Mouse (Mus musculus): ENCODE results near the gene Esm1. TPM values are rescaled to one million over a fixed set of nuclear protein-coding genes. Genes with fewer than 3 reads are reported as not detected.
A peak's percentile ranks its signal among the peaks of the same experiment; 100 is the strongest.

Gene Esm1
- polyA plus RNA-seq, 1 experiment from 2014 or later, result 2.5 TPM

DNA sequence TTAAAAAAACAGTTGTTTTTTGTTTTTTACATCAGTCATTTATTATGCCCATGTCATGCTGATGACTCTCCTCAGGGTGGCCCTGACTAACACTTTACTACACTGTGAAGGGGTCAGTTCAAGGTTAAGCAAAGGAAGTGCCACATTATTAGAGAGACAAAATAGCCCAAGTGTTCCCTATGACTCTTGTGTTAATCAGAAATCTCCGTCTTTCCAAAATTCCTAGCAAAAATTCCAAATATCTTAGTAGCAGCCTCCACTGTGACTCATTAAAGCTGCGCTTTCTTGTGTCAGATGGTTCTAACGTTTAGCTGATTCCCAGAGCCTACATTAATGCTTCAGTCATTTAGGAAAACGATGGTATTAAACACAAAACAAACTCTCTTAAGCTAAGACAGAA is 7.3 kb upstream of the Esm1 start:
- Histone ChIP-seq H3K9me3 (no peaks in the 10 kb centered on the region), H3K36me3 (replicated peaks) (no peaks in the 10 kb centered on the region), H3K4me2 (no peak overlapping the region), H3K4me3 (replicated peaks) (no peak overlapping the region), H3K27me3 (no peaks in the 10 kb centered on the region), H3K27ac (no peak overlapping the region), H3K9ac (no peak overlapping the region), H3K4me1 (peaks cover 1% of the 10 kb centered on the region; the same call in 1 of the 2 replicates)
- WGBS, result 72% methylated on average over 4 of the region's 4 CpGs
- ATAC-seq (ENCODE audit: low FRiP score), result no peak

DNA sequence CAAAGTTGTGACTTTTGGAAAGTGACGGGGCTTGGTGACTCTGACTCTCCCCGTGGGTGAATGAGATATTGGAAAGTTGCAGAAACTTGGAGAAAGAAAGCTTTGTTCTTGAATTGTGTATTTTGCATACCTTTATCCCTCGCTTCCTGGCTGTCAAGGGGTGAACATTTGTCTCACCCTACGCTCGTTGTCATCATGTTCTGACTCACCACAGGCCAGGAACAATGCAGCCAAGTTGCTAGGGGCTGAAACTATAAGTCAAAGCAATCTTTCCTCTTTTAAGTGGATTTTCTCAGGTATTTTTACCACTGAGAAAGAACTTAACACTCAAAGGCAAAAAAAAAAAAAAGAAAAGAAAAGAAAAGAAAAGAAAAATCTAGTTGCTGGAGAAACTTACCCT is 6.3 kb upstream of the Esm1 start:
- Histone ChIP-seq H3K9me3 (no peaks in the 10 kb centered on the region), H3K27ac (no peak overlapping the region), H3K4me1 (no peaks in the 10 kb centered on the region), H3K9ac (no peak overlapping the region), H3K27me3 (no peaks in the 10 kb centered on the region), H3K4me2 (no peak overlapping the region), H3K36me3 (replicated peaks) (no peaks in the 10 kb centered on the region), H3K4me3 (replicated peaks) (no peak overlapping the region)
- ATAC-seq (ENCODE audit: low FRiP score), result no peak
- 73% methylated on average over 5 of the region's 5 CpGs for WGBS

DNA sequence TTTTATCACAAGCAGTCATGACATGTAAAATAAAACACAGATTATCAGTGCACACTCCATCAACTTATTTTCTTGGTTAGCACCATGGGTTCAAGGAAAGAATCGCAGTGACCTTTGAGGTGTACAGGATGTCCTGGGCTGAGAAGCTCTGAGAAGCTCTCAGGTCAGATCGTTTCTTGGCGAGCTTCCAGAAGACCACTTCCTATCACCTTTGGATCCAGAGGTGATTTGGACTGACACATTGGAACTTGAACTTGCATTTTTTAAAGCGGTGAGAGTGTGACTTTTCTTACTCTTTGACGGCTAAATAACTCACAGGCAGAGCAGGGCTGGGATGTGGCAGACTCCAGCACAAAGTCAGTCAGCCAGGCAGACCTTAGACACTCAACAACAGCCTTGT is 4.1 kb upstream of the Esm1 start:
- no peak overlapping the region for H3K9ac ChIP-seq
- no peak for ATAC-seq (ENCODE audit: low FRiP score)
- no peak overlapping the region for H3K4me3 ChIP-seq (replicated peaks)
- H3K27me3 ChIP-seq, result 0 out of 2 replicates have a peak, but pooled peaks cover 8% of the 10 kb centered on the region
- no peaks in the 10 kb centered on the region for H3K9me3 ChIP-seq
- 91% methylated on average over 5 of the region's 5 CpGs for WGBS
- no peaks in the 10 kb centered on the region for H3K4me1 ChIP-seq
- no peak overlapping the region for H3K4me2 ChIP-seq
- H3K27ac ChIP-seq, result no peak overlapping the region
- H3K36me3 ChIP-seq (replicated peaks), result no peaks in the 10 kb centered on the region

DNA sequence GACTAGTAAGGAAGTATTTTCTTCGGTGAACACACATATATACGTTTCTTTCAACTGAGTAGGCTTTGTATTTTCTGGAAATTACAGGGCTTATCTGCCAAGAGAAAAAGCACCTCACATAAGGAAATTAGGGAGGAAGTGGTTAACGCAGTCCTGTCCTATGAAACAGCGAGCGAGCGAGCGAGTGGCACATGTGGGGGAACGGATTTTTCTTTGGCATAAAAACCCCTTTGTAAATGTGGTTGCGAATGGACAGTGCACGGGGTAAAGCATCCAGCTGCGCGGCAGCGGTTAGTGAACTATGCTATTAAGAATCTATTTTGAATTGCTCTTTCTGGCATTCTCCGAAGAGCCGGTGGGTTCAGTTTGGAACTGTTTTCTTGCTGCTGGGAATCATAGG is 1.9 kb downstream of the Esm1 start:
- 67% methylated on average over 15 of the region's 15 CpGs for WGBS

DNA sequence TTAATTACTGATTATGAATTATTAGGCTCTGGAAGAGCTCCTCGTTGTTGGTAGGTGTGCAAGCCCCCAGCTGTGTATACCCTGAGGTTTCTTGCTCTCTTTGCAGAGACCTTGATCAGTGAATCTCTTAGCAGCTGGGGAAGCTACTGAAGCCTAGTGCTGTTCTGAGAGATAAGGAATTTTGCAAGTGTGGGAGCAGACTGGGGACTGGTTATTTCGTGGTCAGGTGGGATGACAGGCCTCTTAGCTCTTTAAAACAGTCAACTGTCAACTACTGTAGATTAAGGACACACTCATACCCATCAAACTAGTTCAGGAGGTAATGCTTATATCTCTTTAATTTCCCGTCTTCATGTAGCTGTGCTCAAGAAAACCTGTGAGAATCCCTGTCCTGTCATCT is 2.9 kb downstream of the Esm1 start:
- 77% methylated on average over 3 of the region's 3 CpGs for WGBS
- H3K9me3 ChIP-seq, result no peaks in the 10 kb centered on the region
- ATAC-seq (ENCODE audit: low FRiP score), result no peak

More for the DNA sequence above, 1.9 kb downstream of the Esm1 start:
- Histone ChIP-seq H3K36me3 (replicated peaks) (no peaks in the 10 kb centered on the region), H3K4me1 (no peaks in the 10 kb centered on the region), H3K4me2 (no peak overlapping the region), H3K27me3 (0 out of 2 replicates have a peak, but pooled peaks cover 8% of the 10 kb centered on the region), H3K27ac (no peak overlapping the region), H3K9ac (no peak overlapping the region), H3K4me3 (replicated peaks) (no peak overlapping the region), H3K9me3 (no peaks in the 10 kb centered on the region)
- ATAC-seq (ENCODE audit: low FRiP score), result no peak

DNA sequence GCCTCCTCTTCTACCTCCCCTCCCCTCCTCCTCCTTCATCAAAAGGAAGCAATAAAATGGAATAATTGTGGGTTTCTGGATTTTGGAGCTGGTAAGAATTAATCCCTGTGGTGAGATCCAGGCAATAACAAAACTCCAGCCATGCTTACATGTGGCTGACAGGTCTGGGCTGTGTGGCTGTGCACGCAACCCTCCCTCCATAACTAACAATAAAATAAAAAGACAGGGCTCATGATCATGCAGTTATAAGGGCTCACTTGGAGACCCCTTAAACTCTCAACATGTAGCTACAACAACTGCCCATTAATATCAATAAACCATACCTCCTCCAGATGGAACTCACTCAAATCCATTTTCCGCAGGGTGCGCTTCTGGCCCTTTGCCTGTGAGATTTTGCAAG is 4.4 kb downstream of the Esm1 start:
- Histone ChIP-seq H3K9me3 (no peaks in the 10 kb centered on the region), H3K4me3 (replicated peaks) (no peak overlapping the region), H3K36me3 (replicated peaks) (no peaks in the 10 kb centered on the region), H3K4me1 (no peaks in the 10 kb centered on the region), H3K27me3 (0 out of 2 replicates have a peak, but pooled peaks cover 8% of the 10 kb centered on the region), H3K4me2 (no peak overlapping the region), H3K27ac (no peak overlapping the region), H3K9ac (no peak overlapping the region)
- no peak for ATAC-seq (ENCODE audit: low FRiP score)
- WGBS, result 94% methylated on average over 3 of the region's 3 CpGs

More for the DNA sequence above, 2.9 kb downstream of the Esm1 start:
- Histone ChIP-seq H3K36me3 (replicated peaks) (no peaks in the 10 kb centered on the region), H3K4me1 (no peaks in the 10 kb centered on the region), H3K9ac (no peak overlapping the region), H3K27me3 (0 out of 2 replicates have a peak, but pooled peaks cover 8% of the 10 kb centered on the region), H3K27ac (no peak overlapping the region), H3K4me3 (replicated peaks) (no peak overlapping the region), H3K4me2 (no peak overlapping the region)

DNA sequence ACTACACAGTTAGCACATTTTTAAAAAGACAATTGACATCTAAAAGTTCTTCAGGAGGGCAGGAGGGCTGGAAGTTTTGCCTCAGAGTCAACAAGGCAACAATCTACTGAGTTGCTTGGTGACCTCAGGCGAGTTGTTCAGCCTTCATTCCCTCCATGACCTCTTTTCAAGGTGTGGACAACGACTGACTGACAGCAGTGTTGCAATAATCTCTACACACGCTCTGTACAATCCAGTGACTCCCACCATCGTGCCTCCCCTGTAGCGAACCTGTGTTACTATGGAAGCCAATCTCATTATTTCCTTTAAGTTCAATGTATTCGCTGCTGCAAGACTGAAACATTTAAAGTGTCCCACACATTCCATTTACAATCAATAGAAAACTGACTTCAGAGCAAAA is 12.4 kb downstream of the Esm1 start:
- no peak for ATAC-seq (ENCODE audit: low FRiP score)
- H3K4me2 ChIP-seq, result no peak overlapping the region
- no peak overlapping the region for H3K4me3 ChIP-seq (replicated peaks)
- H3K9me3 ChIP-seq, result no peaks in the 10 kb centered on the region
- no peaks in the 10 kb centered on the region for H3K27me3 ChIP-seq
- 60% methylated on average over 6 of the region's 6 CpGs for WGBS
- no peaks in the 10 kb centered on the region for H3K36me3 ChIP-seq (replicated peaks)
- H3K9ac ChIP-seq, result no peak overlapping the region
- no peak overlapping the region for H3K27ac ChIP-seq
- H3K4me1 ChIP-seq, result 0 out of 2 replicates have a peak, but pooled peaks cover 8% of the 10 kb centered on the region

DNA sequence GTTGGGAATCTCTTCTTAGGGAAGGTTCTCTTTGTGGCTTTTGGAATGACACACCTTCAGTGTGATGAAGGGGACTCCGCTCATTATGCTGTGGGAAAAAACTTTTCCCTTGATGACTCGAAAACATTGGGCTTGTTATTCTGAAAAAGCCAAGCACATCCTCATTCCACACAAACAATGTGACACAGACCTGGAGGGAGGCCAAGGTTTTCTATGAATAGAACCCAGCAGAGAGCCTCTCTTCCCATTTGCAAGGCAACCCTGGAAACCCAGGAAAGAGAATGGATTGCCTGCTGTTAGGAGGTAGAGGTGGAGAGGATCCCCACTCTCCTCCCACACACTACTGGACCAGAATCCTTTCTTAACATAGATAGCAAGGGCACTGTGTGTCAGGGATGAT is 14.6 kb downstream of the Esm1 start:
- peak; percentile 49; the same call in 1 of the 2 replicates for ATAC-seq (ENCODE audit: low FRiP score)

DNA sequence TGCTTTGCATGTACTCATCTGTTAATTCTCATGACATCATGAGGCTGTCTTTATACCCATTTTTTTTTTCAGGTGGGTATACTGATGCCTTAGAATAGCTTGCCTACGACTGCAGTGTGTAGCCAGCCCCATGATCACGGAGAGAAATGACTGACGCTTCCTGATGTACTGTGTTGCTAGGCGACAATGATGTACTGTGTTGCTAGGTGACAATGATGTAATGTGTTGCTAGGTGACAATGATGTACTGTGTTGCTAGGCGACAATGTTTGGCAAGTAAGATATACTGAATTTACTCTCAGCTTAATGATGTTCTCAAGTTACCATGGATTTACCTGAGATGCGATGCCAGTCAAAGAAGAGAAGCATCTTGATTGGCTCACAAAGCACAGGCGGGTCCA is 16.4 kb downstream of the Esm1 start, which contains the start of gene Gzmk:
TSS of gene Gzmk (minus strand) at position 98 of the 400 bp plus-strand sequence.
- Histone ChIP-seq H3K9ac (no peak within 1 kb of the TSS), H3K36me3 (replicated peaks) (no peaks in the 10 kb centered on the region), H3K27ac (no peak within 1 kb of the TSS), H3K4me3 (replicated peaks) (no peak within 1 kb of the TSS), H3K4me1 (0 out of 2 replicates have a peak, but pooled peaks cover 8% of the 10 kb centered on the region), H3K27me3 (no peaks in the 10 kb centered on the region), H3K9me3 (no peaks in the 10 kb centered on the region), H3K4me2 (no peak within 1 kb of the TSS)
- WGBS, result 47% methylated on average over 7 of the region's 7 CpGs
- peak; percentile 93 for ATAC-seq (ENCODE audit: low FRiP score)

More for the DNA sequence above, 14.6 kb downstream of the Esm1 start:
- H3K36me3 ChIP-seq (replicated peaks), result no peaks in the 10 kb centered on the region
- no peaks in the 10 kb centered on the region for H3K27me3 ChIP-seq
- H3K4me1 ChIP-seq, result 0 out of 2 replicates have a peak, but pooled peaks cover 8% of the 10 kb centered on the region
- H3K9ac ChIP-seq, result no peak overlapping the region
- H3K9me3 ChIP-seq, result no peaks in the 10 kb centered on the region
- peak overlapping the region; percentile 21; the same call in 1 of the 2 replicates for H3K27ac ChIP-seq
- peak overlapping the region; percentile 31; the same call in 1 of the 2 replicates for H3K4me2 ChIP-seq
- H3K4me3 ChIP-seq (replicated peaks), result no peak overlapping the region
- 10% methylated on average over 2 of the region's 2 CpGs for WGBS

DNA sequence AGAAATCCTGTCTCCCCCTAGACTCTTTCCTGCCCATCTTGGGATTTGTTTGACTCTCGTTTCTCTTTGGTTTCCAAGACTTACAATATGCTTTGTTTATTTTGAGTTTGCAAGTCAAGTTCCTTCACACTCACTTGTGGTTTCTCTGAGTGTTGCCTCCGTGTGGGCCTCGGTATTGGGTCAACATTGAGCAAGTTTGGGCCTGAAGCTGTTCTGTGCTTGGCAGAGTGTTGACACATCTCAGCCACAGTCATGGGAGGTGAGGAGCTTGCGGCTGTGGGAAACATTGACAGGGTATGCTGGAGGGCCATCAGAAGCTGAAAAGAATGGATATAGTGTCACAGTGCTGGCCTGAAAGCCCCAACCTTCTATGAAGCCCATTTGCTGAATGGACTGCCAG is 17.6 kb downstream of the Esm1 start:
- no peak overlapping the region for H3K27ac ChIP-seq
- ATAC-seq (ENCODE audit: low FRiP score), result no peak
- H3K9ac ChIP-seq, result no peak overlapping the region
- no peak overlapping the region for H3K4me2 ChIP-seq
- H3K27me3 ChIP-seq, result no peaks in the 10 kb centered on the region
- no peak overlapping the region for H3K4me3 ChIP-seq (replicated peaks)
- 0 out of 2 replicates have a peak, but pooled peaks cover 8% of the 10 kb centered on the region for H3K4me1 ChIP-seq
- H3K9me3 ChIP-seq, result no peaks in the 10 kb centered on the region
- 86% methylated on average over 4 of the region's 4 CpGs for WGBS
- H3K36me3 ChIP-seq (replicated peaks), result no peaks in the 10 kb centered on the region

DNA sequence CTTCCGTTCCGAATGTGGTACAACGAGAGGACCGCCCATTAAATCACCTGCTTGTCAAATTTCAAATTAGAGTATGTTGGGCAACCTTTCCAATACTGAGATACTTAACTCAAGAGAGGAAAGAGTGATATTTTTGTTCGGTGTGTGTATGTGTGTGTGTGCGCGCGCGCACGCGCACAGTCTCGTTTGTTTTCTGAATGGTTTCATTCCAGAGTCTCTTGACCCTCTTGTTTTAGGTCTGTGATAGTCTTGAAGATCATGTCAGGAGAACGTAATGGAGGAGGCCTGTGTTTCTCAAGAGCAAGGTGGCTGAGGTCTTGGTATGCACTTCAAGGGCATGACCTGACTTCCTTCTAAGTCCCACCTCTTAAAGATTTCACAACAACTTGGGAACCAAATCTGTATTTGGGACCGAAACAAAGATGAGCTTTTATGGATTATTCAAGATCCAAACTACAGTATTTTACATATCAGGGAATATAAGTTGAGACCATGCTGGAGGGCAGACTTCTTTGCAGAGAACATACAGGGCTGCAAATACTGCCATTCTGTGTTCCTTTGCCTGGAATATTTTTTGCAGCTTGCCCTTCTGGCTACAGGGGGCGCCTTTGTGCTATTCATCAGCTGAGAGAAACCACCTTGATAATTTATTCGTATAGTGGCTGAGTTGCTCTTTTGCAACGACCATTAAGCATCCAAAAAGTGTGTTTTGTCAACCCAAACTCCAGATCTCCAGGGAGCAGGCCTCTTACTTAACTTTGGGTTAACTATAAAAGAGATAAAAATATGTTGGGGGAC is 18.4 kb downstream of the Esm1 start:
- Histone ChIP-seq H3K4me2 (no peak overlapping the region), H3K9ac (no peak overlapping the region), H3K27me3 (no peaks in the 10 kb centered on the region), H3K4me1 (0 out of 2 replicates have a peak, but pooled peaks cover 8% of the 10 kb centered on the region), H3K9me3 (no peaks in the 10 kb centered on the region), H3K36me3 (replicated peaks) (no peaks in the 10 kb centered on the region), H3K27ac (no peak overlapping the region), H3K4me3 (replicated peaks) (no peak overlapping the region)
- ATAC-seq (ENCODE audit: low FRiP score), result no peak
- WGBS, result 87% methylated on average over 17 of the region's 17 CpGs

DNA sequence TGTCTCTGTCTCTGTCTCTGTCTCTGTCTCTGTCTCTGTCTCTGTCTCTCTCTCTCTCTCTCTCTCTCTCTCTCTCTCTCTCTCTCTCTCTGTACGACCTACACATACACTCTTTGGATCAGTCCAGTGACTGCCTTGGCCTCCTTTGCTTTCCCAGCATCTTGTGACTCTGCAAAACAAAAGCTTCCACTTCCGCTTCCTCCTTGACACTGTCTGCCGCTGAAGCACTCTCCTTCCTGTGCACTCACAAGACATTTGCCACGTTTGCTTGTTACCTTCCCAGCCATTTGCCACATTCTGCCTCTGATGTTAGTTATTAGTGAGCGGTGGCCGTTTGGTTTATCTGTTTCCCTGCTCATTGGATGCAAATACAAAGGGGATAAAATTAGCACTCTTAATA is 32.7 kb downstream of the Esm1 start:
- Histone ChIP-seq H3K4me2 (no peak overlapping the region), H3K27me3 (no peaks in the 10 kb centered on the region), H3K4me3 (replicated peaks) (no peak overlapping the region), H3K36me3 (replicated peaks) (no peaks in the 10 kb centered on the region), H3K27ac (no peak overlapping the region), H3K9me3 (no peaks in the 10 kb centered on the region), H3K9ac (no peak overlapping the region), H3K4me1 (no peaks in the 10 kb centered on the region)
- ATAC-seq (ENCODE audit: low FRiP score), result no peak
- WGBS, result 59% methylated on average over 6 of the region's 6 CpGs

DNA sequence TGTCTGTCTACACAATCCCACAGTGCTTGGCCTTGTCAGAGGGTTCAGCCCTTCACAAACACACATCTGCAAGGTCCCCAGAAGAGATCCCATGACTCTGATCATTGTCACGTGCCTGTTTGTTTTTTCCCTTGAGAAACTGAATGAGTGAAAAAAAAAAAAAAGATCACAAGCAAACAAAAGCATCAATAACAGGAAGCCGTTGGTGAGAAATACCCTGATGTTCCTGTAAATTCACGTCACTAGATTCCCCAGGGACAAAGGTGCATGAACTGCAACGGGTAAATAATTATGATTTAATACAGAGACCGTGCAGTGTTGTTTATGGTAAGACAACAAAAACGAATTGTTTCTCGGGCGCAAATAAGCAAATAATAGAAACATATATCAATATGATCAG is 35.6 kb downstream of the Esm1 start:
- no peaks in the 10 kb centered on the region for H3K27me3 ChIP-seq
- H3K27ac ChIP-seq, result no peak overlapping the region
- H3K4me2 ChIP-seq, result no peak overlapping the region
- H3K9me3 ChIP-seq, result no peaks in the 10 kb centered on the region
- no peak overlapping the region for H3K4me3 ChIP-seq (replicated peaks)
- no peaks in the 10 kb centered on the region for H3K36me3 ChIP-seq (replicated peaks)
- 83% methylated on average over 8 of the region's 8 CpGs for WGBS
- ATAC-seq (ENCODE audit: low FRiP score), result no peak
- H3K9ac ChIP-seq, result no peak overlapping the region
- no peaks in the 10 kb centered on the region for H3K4me1 ChIP-seq
